Mouse (Mus musculus) hindbrain, embryonic 16.5 days (tissue): ENCODE results near the gene Tigd3. TPM values are rescaled to one million over a fixed set of nuclear protein-coding genes. Genes with fewer than 3 reads are reported as not detected.
A peak's percentile ranks its signal among the peaks of the same experiment; 100 is the strongest.

Experiments
- ATAC-seq: fragments of 200-750 bp; cut with Nextera tagmentation; 2 replicates; pipeline ENCODE4 v1.8.0; 2017; ENCODE audit warnings: moderate TSS enrichment, moderate library complexity
- H3K27ac ChIP-seq: fragments of 300-500 bp; sonication (generic); 2 replicates; pipeline ENCODE4 v1.5.1; 2014; ENCODE audit warnings: low read depth, mild to moderate bottlenecking, control low read depth, low read length, moderate library complexity
- H3K27me3 ChIP-seq: fragments of 300-500 bp; sonication (generic); replicated peaks from 2 replicates; pipeline ENCODE4 v1.6.1; 2014; ENCODE audit warnings: low read length; ENCODE audit not compliant: control insufficient read depth, insufficient read depth
- H3K36me3 ChIP-seq: fragments of 300-500 bp; sonication (generic); 2 replicates; pipeline ENCODE4 v1.6.1; 2014; ENCODE audit warnings: mild to moderate bottlenecking, low read length, moderate library complexity, mixed read lengths; ENCODE audit not compliant: control insufficient read depth, insufficient read depth
- H3K4me1 ChIP-seq: fragments of 300-500 bp; sonication (generic); 2 replicates; pipeline ENCODE4 v1.6.1; 2014; ENCODE audit warnings: low read depth, low read length; ENCODE audit not compliant: control insufficient read depth, insufficient read depth
- H3K4me2 ChIP-seq: fragments of 300-500 bp; sonication (generic); 2 replicates; pipeline ENCODE4 v1.6.1; 2014; ENCODE audit warnings: mild to moderate bottlenecking, low read length, control low read depth, moderate library complexity
- H3K4me3 ChIP-seq: fragments of 300-500 bp; sonication (generic); 2 replicates; pipeline ENCODE4 v1.5.1; 2014; ENCODE audit warnings: mild to moderate bottlenecking, low read length, control low read depth, moderate library complexity
- H3K9ac ChIP-seq: fragments of 300-500 bp; sonication (generic); 2 replicates; pipeline ENCODE4 v1.6.1; 2014; ENCODE audit warnings: low read depth, mild to moderate bottlenecking, control low read depth, low read length, moderate library complexity
- H3K9me3 ChIP-seq: fragments of 300-500 bp; sonication (generic); 2 replicates; pipeline ENCODE4 v1.6.1; 2014; ENCODE audit warnings: mild to moderate bottlenecking, low read length, moderate library complexity; ENCODE audit not compliant: control insufficient read depth
- WGBS: fragments of 180-500 bp; shearing (Covaris S2); extraction: QIAGEN DNeasy Blood & Tissue Kit; methylation state at CpG from one replicate; pipeline ENCODE4 v1.1.7; 2014; 5-methylcytosine and 5-hydroxymethylcytosine counted together
- polyA plus RNA-seq: library from polyadenylated mRNA; unstranded; fragments of >200 nt; fragmentation: Nextera tagmentation; extraction: Ambion mirVana; gene quantifications from 2 replicates; pipeline ENCODE4 v1.2.1, GENCODE M21; 2015

Tigd3 gene
- polyA plus RNA-seq, 1 experiment from 2014 or later: 10.0 TPM

DNA sequence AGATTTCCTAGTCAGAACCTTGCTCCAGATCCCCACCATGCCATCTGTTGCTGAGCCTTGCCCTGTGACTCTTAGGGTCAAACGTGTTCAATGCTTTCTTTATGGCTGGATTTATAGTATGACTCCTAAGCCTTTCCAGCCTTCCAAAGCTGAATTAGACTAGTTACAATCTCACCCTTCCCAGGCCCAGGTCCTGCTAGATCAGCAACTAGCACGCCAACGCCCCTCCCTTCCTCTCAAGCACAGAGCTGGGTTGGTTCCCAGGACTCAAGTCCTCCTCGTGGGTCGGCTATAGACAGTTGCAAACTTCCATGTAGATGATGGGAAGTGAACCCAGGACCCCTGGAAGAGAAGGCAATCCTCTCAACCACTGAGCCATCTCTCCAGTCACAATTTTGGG lies 41.7 kb upstream of the Tigd3 start:
- WGBS: 79% methylated on average over 5 of the region's 5 CpGs
- Histone ChIP-seq H3K27me3 (no peaks in the 10 kb centered on the region), H3K36me3 (no peaks in the 10 kb centered on the region), H3K4me3 (no peak overlapping the region), H3K4me1 (peaks cover 19% of the 10 kb centered on the region), H3K9ac (no peak overlapping the region), H3K9me3 (no peaks in the 10 kb centered on the region), H3K27ac (no peak overlapping the region), H3K4me2 (no peak overlapping the region)
- ATAC-seq: no peak

DNA sequence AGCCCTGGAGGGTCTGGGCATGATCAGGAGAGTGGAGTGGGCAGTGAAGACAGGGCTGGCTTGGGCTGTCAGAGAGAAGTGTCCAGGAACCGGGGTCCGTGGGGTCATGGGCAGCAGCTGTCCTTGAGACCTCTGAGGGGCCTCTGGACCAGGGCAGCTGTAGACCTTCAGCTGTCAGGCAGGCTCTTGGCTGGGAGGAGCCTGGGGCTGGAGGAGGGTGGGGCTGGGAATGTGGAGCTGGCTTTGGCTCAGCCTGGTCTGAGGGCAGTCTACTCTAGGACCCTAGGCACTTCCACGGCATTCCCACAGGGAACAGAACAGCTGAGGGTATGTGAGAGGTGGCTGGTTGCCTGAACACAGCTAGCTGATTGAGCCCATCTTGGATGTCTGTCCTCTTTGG lies 41.3 kb upstream of the Tigd3 start:
- Histone ChIP-seq H3K9me3 (no peaks in the 10 kb centered on the region), H3K27ac (no peak overlapping the region), H3K9ac (no peak overlapping the region), H3K4me3 (no peak overlapping the region), H3K4me1 (peaks cover 19% of the 10 kb centered on the region), H3K4me2 (no peak overlapping the region), H3K27me3 (no peaks in the 10 kb centered on the region), H3K36me3 (no peaks in the 10 kb centered on the region)
- no peak for ATAC-seq
- WGBS: 59% methylated on average over 3 of the region's 3 CpGs

DNA sequence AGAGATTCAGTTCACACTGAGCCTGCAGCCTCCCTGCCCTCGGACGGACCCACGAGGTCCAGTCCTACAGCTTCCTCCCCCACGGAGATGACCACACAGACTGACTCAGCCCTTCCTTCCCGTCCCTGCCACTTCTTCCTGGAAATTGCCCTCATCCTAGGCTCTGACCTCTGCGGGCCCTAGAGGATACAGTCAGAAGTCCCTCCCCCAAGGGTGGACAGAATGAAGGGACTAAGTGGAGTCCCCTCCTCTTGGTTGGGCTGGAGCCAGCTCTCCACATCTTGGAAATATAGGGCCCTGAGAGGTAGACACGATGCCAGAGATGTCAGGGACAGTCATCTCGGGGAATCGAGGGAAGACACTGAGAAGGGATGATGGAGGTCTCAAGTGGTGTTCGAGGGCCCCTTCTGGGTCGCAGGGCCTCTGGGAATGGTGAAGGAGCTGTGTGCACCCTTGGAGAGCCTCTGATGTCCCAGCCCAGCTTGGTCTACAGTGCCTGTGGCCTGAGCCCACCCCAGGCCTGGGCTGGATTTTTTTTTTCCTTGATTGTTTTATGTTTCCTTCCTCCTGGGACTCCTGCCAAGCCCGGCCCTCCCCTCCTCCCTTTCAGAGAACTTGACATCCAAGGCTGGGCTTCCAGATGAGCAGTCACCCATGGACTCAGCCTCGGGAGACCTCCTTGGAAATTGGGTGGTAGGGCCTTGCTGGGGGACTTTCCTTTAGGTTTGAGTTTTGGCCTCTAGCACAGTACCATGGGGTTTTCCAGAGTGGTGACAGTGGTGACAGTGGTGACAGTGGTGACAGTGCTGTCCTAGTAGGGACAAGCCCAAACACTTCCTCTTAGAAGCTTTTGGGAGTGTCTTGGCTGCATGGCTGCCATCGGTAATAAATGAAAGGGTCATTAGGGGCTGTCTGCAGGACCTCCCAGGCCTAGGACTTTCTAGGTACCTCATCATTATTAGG lies 36.0 kb upstream of the Tigd3 start:
- no peaks in the 10 kb centered on the region for H3K27me3 ChIP-seq
- no peaks in the 10 kb centered on the region for H3K9me3 ChIP-seq
- WGBS: 64% methylated on average over 14 of the region's 14 CpGs
- H3K9ac ChIP-seq: no peak overlapping the region
- no peak overlapping the region for H3K4me3 ChIP-seq
- H3K4me1 ChIP-seq: peaks cover 3% of the 10 kb centered on the region
- H3K36me3 ChIP-seq: no peaks in the 10 kb centered on the region
- H3K27ac ChIP-seq: no peak overlapping the region
- no peak for ATAC-seq
- H3K4me2 ChIP-seq: no peak overlapping the region

DNA sequence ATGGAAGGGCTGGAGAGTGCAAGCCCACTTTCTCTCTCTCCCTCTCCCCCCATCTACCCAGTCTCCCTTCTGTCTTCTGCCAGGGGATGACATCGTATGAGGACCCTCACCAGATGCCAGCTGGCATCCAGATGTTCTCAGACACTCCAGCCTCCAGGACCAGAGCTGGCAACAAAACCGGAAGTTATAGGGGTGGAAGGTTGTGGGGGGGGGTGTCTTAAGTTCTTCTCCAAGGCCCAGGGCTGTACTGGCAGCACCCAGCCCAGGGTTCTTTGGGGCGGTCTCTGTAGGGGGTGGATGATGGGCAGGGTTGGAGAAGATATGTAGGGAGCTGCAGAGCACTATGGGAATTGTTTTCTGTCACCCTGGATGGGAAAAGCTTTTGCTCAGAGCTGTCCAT lies 34.6 kb upstream of the Tigd3 start:
- 65% methylated on average over 3 of the region's 3 CpGs for WGBS
- H3K4me3 ChIP-seq: no peak overlapping the region
- no peaks in the 10 kb centered on the region for H3K9me3 ChIP-seq
- H3K4me1 ChIP-seq: peaks cover 6% of the 10 kb centered on the region
- H3K27ac ChIP-seq: no peak overlapping the region
- H3K4me2 ChIP-seq: no peak overlapping the region
- no peak overlapping the region for H3K9ac ChIP-seq
- no peak for ATAC-seq
- no peaks in the 10 kb centered on the region for H3K36me3 ChIP-seq
- no peaks in the 10 kb centered on the region for H3K27me3 ChIP-seq

DNA sequence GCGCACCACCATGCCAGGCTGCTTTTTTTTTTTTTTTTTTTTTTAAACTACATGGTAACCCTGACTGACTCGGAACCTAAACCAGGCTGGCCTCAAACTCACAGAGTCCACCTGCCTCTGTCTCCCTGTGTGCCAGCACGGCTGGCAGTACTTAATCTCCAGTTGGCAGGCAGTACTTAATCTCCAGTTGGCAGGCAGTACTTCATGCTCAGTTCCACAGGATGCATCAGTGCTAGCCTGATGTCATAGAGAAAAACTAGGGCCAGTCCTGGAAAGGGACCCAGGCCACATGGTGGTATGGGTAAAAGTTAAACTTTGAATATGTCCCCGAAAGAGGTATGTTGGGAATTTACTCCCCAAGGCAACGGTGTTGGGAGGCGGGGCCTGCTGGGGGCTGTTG lies 34.2 kb upstream of the Tigd3 start:
- no peak overlapping the region for H3K27ac ChIP-seq
- H3K36me3 ChIP-seq: no peaks in the 10 kb centered on the region
- H3K9ac ChIP-seq: no peak overlapping the region
- no peak for ATAC-seq
- WGBS: 78% methylated on average over 6 of the region's 6 CpGs
- H3K9me3 ChIP-seq: no peaks in the 10 kb centered on the region
- no peaks in the 10 kb centered on the region for H3K27me3 ChIP-seq
- no peak overlapping the region for H3K4me3 ChIP-seq
- H3K4me1 ChIP-seq: peaks cover 8% of the 10 kb centered on the region
- H3K4me2 ChIP-seq: no peak overlapping the region

GRCm38 (mm10) chr19:5927532-5927931 lies 33.6 kb upstream of the Tigd3 start:
- 70% methylated on average over 8 of the region's 8 CpGs for WGBS
- H3K9me3 ChIP-seq: no peaks in the 10 kb centered on the region
- H3K9ac ChIP-seq: no peak overlapping the region
- H3K27ac ChIP-seq: no peak overlapping the region
- peaks cover 12% of the 10 kb centered on the region for H3K4me1 ChIP-seq
- no peaks in the 10 kb centered on the region for H3K27me3 ChIP-seq
- H3K4me2 ChIP-seq: no peak overlapping the region
- H3K36me3 ChIP-seq: no peaks in the 10 kb centered on the region
- H3K4me3 ChIP-seq: no peak overlapping the region
- no peak for ATAC-seq

GRCm38 (mm10) chr19:5927026-5927425 lies 33.1 kb upstream of the Tigd3 start:
- 74% methylated on average over 11 of the region's 11 CpGs for WGBS
- H3K4me3 ChIP-seq: no peak overlapping the region
- H3K27me3 ChIP-seq: no peaks in the 10 kb centered on the region

GRCm38 (mm10) chr19:5925311-5925855 lies 31.4 kb upstream of the Tigd3 start:
- WGBS: 28% methylated on average over 11 of the region's 11 CpGs
- peak overlapping the region; percentile 35 for H3K27ac ChIP-seq

More at GRCm38 (mm10) chr19:5927026-5927425, 33.1 kb upstream of the Tigd3 start:
- Histone ChIP-seq H3K36me3 (no peaks in the 10 kb centered on the region), H3K4me1 (peaks cover 17% of the 10 kb centered on the region), H3K9me3 (no peaks in the 10 kb centered on the region), H3K27ac (no peak overlapping the region), H3K4me2 (no peak overlapping the region), H3K9ac (no peak overlapping the region)
- no peak for ATAC-seq

GRCm38 (mm10) chr19:5924713-5925093 lies 30.8 kb upstream of the Tigd3 start, which contains the start of gene Cdc42ep2:
TSS of gene Cdc42ep2 (minus strand) at chr19:5924816.
- under 1% methylated on average over 18 of the region's 18 CpGs for WGBS

More at GRCm38 (mm10) chr19:5925311-5925855, 31.4 kb upstream of the Tigd3 start:
- H3K9me3 ChIP-seq: no peaks in the 10 kb centered on the region
- H3K36me3 ChIP-seq: no peaks in the 10 kb centered on the region
- peaks cover 23% of the 10 kb centered on the region for H3K4me1 ChIP-seq
- H3K27me3 ChIP-seq: no peaks in the 10 kb centered on the region
- peak overlapping the region; percentile 62 for H3K4me3 ChIP-seq
- H3K9ac ChIP-seq: peak overlapping the region; percentile 53
- peak overlapping the region; percentile 68 for H3K4me2 ChIP-seq
- no peak for ATAC-seq

More at GRCm38 (mm10) chr19:5924713-5925093, 30.8 kb upstream of the Tigd3 start, which contains the start of gene Cdc42ep2:
- H3K27me3 ChIP-seq: no peaks in the 10 kb centered on the region
- H3K9ac ChIP-seq: peak within 1 kb of the TSS; percentile 73
- peak within 1 kb of the TSS; percentile 68 for H3K4me2 ChIP-seq
- peak within 1 kb of the TSS; percentile 62 for H3K4me3 ChIP-seq
- peak within 1 kb of the TSS; percentile 83 for H3K27ac ChIP-seq
- H3K4me1 ChIP-seq: peaks cover 23% of the 10 kb centered on the region
- ATAC-seq: peak; percentile 95
- H3K36me3 ChIP-seq: no peaks in the 10 kb centered on the region
- no peaks in the 10 kb centered on the region for H3K9me3 ChIP-seq
